Mouse (Mus musculus): ENCODE measurements around the gene Polr3h. TPM values are rescaled to one million over a fixed set of nuclear protein-coding genes. Genes with fewer than 3 reads are reported as not detected.
A peak's percentile ranks its signal among the peaks of the same experiment; 100 is the strongest.

Polr3h gene
- polyA plus RNA-seq, 1 experiment from 2014 or later = 106 TPM

DNA sequence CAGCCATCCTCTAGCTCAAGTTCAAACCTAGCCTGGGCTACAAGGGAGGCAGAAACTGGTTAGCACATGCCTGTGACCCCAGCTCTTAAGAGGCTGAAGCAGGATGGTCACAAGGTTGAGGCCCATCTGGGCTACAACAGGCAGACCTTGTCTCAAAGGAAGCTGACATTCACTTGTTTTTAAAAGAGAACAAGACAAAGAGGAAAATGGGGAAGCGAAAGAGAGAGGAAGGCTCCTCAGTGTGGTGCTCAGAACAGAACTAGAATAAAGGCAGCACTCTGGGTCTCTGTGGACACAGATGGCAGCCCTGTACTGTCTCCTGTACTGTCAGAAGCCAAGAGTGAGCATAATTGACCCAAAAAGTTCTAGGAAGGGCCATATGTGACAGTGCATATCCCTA is 7.9 kb upstream of the Polr3h start:
- H3K36me3 ChIP-seq = no peaks in the 10 kb centered on the region
- H3K27ac ChIP-seq (ENCODE audit: poor library complexity, severe bottlenecking) = no peak overlapping the region
- no peak overlapping the region for H3K4me3 ChIP-seq
- peaks cover 28% of the 10 kb centered on the region for H3K4me1 ChIP-seq (replicated peaks)
- H3K9ac ChIP-seq = no peak overlapping the region
- ATAC-seq (ENCODE audit: insufficient number of reproducible peaks, low FRiP score) = no peak
- WGBS = 86% methylated on average over 1 of the region's 1 CpGs
- H3K9me3 ChIP-seq (replicated peaks) = no peaks in the 10 kb centered on the region
- peaks cover 6% of the 10 kb centered on the region; the same call in 1 of the 2 replicates for H3K27me3 ChIP-seq (replicated peaks)
- H3K4me2 ChIP-seq = no peak overlapping the region

DNA sequence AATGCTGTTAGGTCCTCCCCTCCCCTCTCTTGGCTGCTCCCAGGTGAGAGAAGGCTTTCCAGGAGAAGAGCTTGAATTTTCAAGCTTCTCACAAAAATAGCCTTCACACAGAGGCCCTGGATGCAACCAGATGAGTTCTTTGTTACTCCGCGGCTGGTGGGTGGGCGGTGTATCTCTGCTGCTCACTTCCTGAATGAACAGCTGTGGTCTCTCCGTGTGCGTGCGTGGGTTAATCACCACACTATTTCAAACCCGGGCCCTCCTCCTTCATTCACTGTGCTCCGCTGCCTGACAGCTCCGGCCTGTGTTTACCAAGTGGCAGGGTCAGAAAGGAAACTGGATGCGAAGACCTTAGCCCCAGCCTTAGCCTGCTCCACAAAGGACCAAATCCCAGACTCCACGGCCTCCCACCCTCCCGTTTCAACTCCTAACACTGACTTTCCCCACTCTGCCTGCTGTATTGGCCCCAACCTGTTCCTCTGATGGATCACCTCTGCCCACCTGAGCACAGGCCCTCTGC is 7.0 kb upstream of the Polr3h start:
- Histone ChIP-seq H3K4me3 (no peak overlapping the region), H3K9me3 (replicated peaks) (no peaks in the 10 kb centered on the region), H3K36me3 (no peaks in the 10 kb centered on the region), H3K9ac (no peak overlapping the region), H3K27ac (ENCODE audit: poor library complexity, severe bottlenecking) (no peak overlapping the region), H3K4me2 (no peak overlapping the region), H3K4me1 (replicated peaks) (peaks cover 21% of the 10 kb centered on the region), H3K27me3 (replicated peaks) (peaks cover 6% of the 10 kb centered on the region; the same call in 1 of the 2 replicates)
- no peak for ATAC-seq (ENCODE audit: insufficient number of reproducible peaks, low FRiP score)
- WGBS = 42% methylated on average over 12 of the region's 12 CpGs

DNA sequence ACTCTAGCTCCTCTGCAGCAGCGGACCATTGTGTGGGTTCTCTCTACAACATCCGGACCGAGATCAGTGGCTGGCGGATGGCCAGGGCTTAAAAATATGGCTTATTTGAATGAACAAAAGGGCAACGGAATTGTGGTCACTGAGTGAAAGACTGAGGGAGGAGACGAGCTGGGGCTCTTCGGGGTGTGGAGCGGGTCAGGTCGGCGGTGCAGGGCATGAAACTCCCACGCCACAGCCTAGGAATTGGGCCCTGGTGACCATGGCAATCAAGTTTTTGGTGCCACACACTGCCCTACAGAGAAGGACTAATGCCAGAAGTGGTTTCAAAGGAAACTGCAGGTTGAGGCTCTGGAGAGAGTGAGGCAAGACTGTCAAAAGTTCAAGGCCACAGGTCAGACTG is 2.2 kb upstream of the Polr3h start:
- ATAC-seq (ENCODE audit: insufficient number of reproducible peaks, low FRiP score) = no peak
- peaks cover 15% of the 10 kb centered on the region for H3K4me1 ChIP-seq (replicated peaks)
- WGBS = 68% methylated on average over 11 of the region's 11 CpGs
- H3K9me3 ChIP-seq (replicated peaks) = no peaks in the 10 kb centered on the region
- no peaks in the 10 kb centered on the region for H3K27me3 ChIP-seq (replicated peaks)
- H3K27ac ChIP-seq (ENCODE audit: poor library complexity, severe bottlenecking) = no peak overlapping the region
- no peaks in the 10 kb centered on the region for H3K36me3 ChIP-seq
- H3K4me2 ChIP-seq = no peak overlapping the region
- H3K9ac ChIP-seq = no peak overlapping the region
- H3K4me3 ChIP-seq = no peak overlapping the region

DNA sequence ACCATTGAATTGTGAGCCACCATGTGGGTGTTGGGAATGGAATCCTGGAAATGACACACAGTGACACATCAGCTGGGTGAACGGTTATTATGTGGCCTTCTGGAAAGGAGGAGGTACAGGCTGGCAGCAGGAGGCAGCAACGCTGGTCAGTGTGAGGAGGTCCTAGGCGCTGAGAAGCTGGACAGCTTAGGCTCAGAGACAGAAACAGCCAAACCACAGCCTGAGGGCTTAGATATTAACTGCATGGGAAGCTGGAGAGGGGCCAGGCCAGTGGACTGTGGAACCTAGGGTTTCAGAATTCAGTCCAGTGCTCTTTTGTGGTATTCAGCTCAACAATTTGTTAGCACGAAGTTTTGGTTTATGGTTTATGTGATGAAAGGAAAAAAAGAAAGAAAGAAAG is 1.7 kb upstream of the Polr3h start:
- Histone ChIP-seq H3K4me1 (replicated peaks) (peaks cover 15% of the 10 kb centered on the region), H3K9ac (no peak overlapping the region), H3K36me3 (no peaks in the 10 kb centered on the region), H3K4me3 (no peak overlapping the region), H3K9me3 (replicated peaks) (no peaks in the 10 kb centered on the region), H3K27ac (ENCODE audit: poor library complexity, severe bottlenecking) (no peak overlapping the region), H3K27me3 (replicated peaks) (no peaks in the 10 kb centered on the region), H3K4me2 (no peak overlapping the region)
- no peak for ATAC-seq (ENCODE audit: insufficient number of reproducible peaks, low FRiP score)
- WGBS = 56% methylated on average over 4 of the region's 4 CpGs

DNA sequence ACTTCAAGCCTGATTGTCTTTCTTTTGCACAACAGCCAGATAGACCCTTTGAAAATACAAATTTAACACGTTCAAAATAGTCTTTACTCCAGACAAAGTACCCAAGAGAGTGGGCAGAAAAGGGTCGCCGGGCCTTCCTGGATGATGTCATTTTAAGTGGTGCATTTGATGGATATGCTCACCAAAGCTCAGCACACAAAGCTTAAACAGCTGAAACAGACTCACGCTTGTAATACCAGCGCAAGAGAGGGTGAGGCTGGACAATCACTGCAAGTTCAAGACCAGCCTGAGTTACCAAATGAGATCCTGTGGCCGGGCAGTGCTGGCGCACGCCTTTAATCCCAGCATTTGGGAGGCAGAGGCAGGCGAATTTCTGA is 394 bp upstream of the Polr3h start:
- peak overlapping the region; percentile 61; the same call in 1 of the 2 replicates for H3K4me3 ChIP-seq
- H3K4me1 ChIP-seq (replicated peaks) = peaks cover 15% of the 10 kb centered on the region
- no peak for ATAC-seq (ENCODE audit: insufficient number of reproducible peaks, low FRiP score)
- H3K4me2 ChIP-seq = peak overlapping the region; percentile 85
- no peaks in the 10 kb centered on the region for H3K27me3 ChIP-seq (replicated peaks)
- H3K27ac ChIP-seq (ENCODE audit: poor library complexity, severe bottlenecking) = no peak overlapping the region
- 37% methylated on average over 9 of the region's 9 CpGs for WGBS
- H3K9me3 ChIP-seq (replicated peaks) = no peaks in the 10 kb centered on the region
- H3K36me3 ChIP-seq = 0 out of 2 replicates have a peak, but pooled peaks cover 3% of the 10 kb centered on the region
- H3K9ac ChIP-seq = no peak overlapping the region; the same call in 1 of the 2 replicates

DNA sequence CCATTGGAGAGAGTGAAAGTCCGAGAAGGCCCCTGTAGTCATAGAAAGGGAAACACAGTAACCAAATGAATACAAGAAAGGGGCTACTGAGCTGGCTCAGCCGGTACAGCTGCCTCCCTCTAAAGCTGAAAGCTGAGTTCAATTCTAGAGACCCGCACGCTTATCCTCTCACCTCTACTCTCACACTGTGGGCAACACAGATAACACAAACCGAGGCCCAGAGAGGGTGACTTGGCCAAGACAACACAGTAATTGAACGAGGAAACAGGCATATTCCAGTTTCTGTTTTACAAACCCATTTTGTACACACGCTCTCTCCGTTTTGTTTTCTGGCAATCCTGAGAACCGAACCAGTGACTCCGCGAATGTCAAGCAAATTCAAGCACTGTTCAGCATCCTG is 1.1 kb downstream of the Polr3h start:
- ATAC-seq (ENCODE audit: insufficient number of reproducible peaks, low FRiP score) = no peak
- 80% methylated on average over 11 of the region's 11 CpGs for WGBS

DNA sequence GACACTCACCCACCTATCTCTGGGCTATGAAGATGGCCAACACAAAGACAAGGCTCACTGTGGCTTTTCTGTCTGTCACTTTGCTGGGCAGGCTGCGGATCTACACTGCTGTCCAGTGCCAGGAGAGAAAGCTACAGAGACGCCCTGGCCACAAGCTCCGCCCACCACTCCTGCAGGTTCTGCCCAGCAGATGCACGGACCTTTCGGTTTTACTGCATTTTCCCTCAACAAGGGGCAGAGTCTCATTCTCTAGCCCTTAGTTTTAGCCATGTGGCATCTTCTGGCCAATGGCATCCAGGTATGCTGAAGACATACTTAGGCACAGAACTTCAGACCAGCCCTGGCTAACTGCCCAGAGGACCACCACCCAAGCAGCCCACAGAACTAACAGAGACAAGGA is 4.8 kb downstream of the Polr3h start:
- 65% methylated on average over 5 of the region's 5 CpGs for WGBS
- no peak overlapping the region for H3K9ac ChIP-seq

More for the DNA sequence above, 1.1 kb downstream of the Polr3h start:
- Histone ChIP-seq H3K9me3 (replicated peaks) (no peaks in the 10 kb centered on the region), H3K9ac (peak overlapping the region; percentile 78; the same call in 1 of the 2 replicates), H3K4me3 (peak overlapping the region; percentile 61), H3K36me3 (0 out of 2 replicates have a peak, but pooled peaks cover 3% of the 10 kb centered on the region), H3K4me1 (replicated peaks) (peaks cover 15% of the 10 kb centered on the region), H3K27me3 (replicated peaks) (no peaks in the 10 kb centered on the region), H3K4me2 (peak overlapping the region; percentile 85), H3K27ac (ENCODE audit: poor library complexity, severe bottlenecking) (no peak overlapping the region)

DNA sequence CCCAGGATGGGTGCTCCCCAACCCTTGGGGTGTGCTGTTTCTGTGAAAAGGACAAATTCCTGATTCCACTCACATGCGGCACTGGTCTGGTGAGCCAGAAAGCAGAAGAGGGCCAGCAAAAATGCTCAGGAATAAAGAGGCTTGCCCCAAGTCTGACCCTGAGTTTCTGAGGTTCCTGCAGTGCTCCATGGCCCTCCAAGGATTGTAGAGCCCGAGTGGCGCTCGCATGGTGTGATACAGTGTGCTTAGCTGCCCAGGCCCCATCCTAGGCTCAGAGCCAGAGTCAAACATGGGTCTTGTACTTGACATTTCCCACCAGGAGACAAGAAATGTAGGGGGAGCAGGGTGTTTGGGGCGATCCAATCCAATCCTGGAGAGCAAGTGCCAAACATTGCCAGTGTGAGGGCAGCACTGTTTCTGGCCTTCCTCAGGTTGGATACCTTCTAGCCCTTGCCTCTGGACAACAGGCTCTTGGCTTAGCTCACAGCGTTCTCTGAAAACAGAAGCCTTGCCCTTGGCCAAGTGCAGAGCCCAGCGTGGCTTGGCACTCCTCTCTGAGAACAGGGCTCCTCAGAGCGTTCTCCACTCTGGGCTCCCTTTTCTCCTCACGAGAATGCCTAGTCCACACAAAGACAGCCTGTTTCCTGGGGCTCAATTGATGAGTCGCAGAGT is 5.4 kb downstream of the Polr3h start:
- H3K27me3 ChIP-seq (replicated peaks) = no peaks in the 10 kb centered on the region
- H3K9me3 ChIP-seq (replicated peaks) = no peaks in the 10 kb centered on the region
- no peak overlapping the region for H3K4me2 ChIP-seq
- no peak overlapping the region for H3K9ac ChIP-seq
- no peak for ATAC-seq (ENCODE audit: insufficient number of reproducible peaks, low FRiP score)
- no peak overlapping the region for H3K4me3 ChIP-seq
- 86% methylated on average over 10 of the region's 10 CpGs for WGBS
- peaks cover 12% of the 10 kb centered on the region for H3K4me1 ChIP-seq (replicated peaks)
- H3K36me3 ChIP-seq = peaks cover 22% of the 10 kb centered on the region
- H3K27ac ChIP-seq (ENCODE audit: poor library complexity, severe bottlenecking) = no peak overlapping the region

More for the DNA sequence above, 4.8 kb downstream of the Polr3h start:
- peaks cover 16% of the 10 kb centered on the region for H3K36me3 ChIP-seq
- H3K27me3 ChIP-seq (replicated peaks) = no peaks in the 10 kb centered on the region
- H3K27ac ChIP-seq (ENCODE audit: poor library complexity, severe bottlenecking) = no peak overlapping the region
- no peaks in the 10 kb centered on the region for H3K9me3 ChIP-seq (replicated peaks)
- H3K4me3 ChIP-seq = no peak overlapping the region
- no peak overlapping the region for H3K4me2 ChIP-seq
- H3K4me1 ChIP-seq (replicated peaks) = peaks cover 12% of the 10 kb centered on the region
- ATAC-seq (ENCODE audit: insufficient number of reproducible peaks, low FRiP score) = no peak

DNA sequence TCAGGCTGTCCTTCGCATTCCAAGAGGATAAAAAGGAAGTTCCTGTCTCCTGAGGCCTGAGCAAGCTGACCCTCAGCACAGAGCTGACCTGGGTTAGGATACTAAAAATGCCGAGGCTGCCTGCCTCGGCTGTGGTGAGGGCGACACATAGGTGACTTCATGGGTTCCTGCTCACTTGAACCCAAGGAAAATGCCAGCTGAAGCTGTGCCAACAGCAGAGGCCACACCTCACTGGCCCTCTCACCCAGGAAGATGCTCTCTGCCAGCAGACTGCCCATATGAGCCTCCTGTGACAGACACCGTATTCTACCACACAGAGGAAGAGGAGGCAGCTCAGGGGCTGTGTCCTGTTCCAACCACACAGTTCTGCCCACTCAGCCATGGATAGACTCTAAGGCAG is 7.0 kb downstream of the Polr3h start:
- Histone ChIP-seq H3K9me3 (replicated peaks) (no peaks in the 10 kb centered on the region), H3K27me3 (replicated peaks) (no peaks in the 10 kb centered on the region), H3K4me1 (replicated peaks) (no peaks in the 10 kb centered on the region), H3K4me3 (no peak overlapping the region), H3K36me3 (peaks cover 38% of the 10 kb centered on the region), H3K4me2 (no peak overlapping the region), H3K9ac (no peak overlapping the region), H3K27ac (ENCODE audit: poor library complexity, severe bottlenecking) (no peak overlapping the region)
- no peak for ATAC-seq (ENCODE audit: insufficient number of reproducible peaks, low FRiP score)
- 73% methylated on average over 5 of the region's 5 CpGs for WGBS

DNA sequence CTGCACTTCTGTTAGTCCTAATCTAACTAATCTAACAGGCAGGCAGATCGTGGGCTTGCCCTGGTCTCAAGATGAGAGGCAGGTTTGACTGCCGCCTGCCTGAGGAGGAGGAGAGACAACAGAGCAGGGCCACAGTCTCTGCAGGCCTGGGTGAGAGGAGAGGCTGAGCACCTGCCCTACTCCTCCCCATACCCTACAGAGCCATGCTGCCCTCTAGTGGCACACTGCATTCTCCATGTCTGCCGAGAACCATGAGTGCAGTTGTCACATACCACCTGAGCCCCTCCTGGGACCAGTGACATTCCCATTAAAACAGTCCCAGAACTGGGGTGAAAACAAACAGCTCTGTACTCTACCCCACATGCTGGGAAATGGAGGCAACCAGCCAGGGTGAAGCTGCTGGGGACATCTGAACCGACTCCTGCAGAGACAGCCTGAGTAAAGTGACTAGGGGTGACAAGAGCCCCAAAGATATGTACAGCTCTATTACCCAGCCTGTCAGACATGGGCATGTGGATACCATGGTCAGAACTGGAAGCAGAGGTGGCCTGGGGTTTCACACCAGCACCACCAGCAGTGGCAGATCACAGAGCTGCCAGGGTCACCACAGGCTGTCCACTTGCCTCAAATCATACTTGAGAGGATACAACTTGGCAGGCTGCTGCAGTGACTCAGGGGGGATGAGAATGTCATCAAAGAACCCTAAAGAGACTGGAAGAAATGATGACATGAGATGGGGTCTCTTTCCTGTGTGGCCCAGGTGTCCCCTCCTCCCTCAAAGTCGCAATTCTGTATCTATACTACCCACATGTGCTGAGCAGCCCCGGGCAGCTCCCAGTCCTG is 8.2 kb downstream of the Polr3h start:
- Histone ChIP-seq H3K4me2 (no peak overlapping the region), H3K27ac (ENCODE audit: poor library complexity, severe bottlenecking) (no peak overlapping the region), H3K4me3 (no peak overlapping the region), H3K27me3 (replicated peaks) (no peaks in the 10 kb centered on the region), H3K9me3 (replicated peaks) (no peaks in the 10 kb centered on the region), H3K36me3 (peaks cover 51% of the 10 kb centered on the region), H3K9ac (no peak overlapping the region), H3K4me1 (replicated peaks) (no peaks in the 10 kb centered on the region)
- no peak for ATAC-seq (ENCODE audit: insufficient number of reproducible peaks, low FRiP score)
- 55% methylated on average over 6 of the region's 6 CpGs for WGBS

DNA sequence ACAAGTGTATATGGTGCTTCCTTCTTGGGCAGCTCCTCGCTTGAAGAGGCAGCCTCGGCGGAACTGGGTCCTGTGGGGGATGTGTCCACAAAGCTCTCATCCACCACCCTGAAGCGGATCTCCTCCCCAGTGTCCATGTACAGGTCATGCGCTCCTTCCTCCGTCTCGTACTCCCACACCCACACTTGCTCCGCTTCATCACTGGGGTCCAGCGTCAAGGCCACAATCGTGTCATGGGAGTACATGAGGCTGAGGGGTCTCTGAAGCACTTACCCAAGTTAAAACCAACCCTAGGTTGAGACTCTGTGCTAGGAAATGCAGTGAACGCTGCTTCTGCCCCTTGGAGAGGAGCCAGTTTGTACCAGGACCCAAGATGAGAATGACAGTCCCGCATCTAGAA is 8.8 kb downstream of the Polr3h start:
- peaks cover 54% of the 10 kb centered on the region for H3K36me3 ChIP-seq
- no peaks in the 10 kb centered on the region for H3K4me1 ChIP-seq (replicated peaks)
- no peak overlapping the region for H3K4me3 ChIP-seq
- no peak overlapping the region for H3K27ac ChIP-seq (ENCODE audit: poor library complexity, severe bottlenecking)
- H3K9ac ChIP-seq = no peak overlapping the region
- no peak overlapping the region for H3K4me2 ChIP-seq
- WGBS = 88% methylated on average over 12 of the region's 12 CpGs
- no peaks in the 10 kb centered on the region for H3K27me3 ChIP-seq (replicated peaks)
- no peak for ATAC-seq (ENCODE audit: insufficient number of reproducible peaks, low FRiP score)
- H3K9me3 ChIP-seq (replicated peaks) = no peaks in the 10 kb centered on the region

All from heart, embryonic 12.5 days (tissue).